Mouse (Mus musculus): Measurements from ENCODE around the gene Gstt2.

GRCm38 (mm10) chr10:75837248-75837759 is at the start of gene Gstt2:
- TF ChIP-seq CEBPB (IDR thresholded peaks at IDR 0.05; ENCODE audit: insufficient read depth, poor library complexity, severe bottlenecking) (no peak), POLR2AphosphoS2 (IDR thresholded peaks at IDR 0.05; ENCODE audit: insufficient read length, low read depth) (no peak), USF1 (IDR thresholded peaks at IDR 0.05; ENCODE audit: low read depth) (no peak)
